Mouse (Mus musculus) spleen, adult 12 weeks (tissue): ENCODE measurements around the gene Lce3d.

Experiments used
- DNase-seq: peaks from one replicate; pipeline ENCODE4 v3.0.0; 2022; ENCODE audit warnings: low spot score

Lce3d gene

DNA sequence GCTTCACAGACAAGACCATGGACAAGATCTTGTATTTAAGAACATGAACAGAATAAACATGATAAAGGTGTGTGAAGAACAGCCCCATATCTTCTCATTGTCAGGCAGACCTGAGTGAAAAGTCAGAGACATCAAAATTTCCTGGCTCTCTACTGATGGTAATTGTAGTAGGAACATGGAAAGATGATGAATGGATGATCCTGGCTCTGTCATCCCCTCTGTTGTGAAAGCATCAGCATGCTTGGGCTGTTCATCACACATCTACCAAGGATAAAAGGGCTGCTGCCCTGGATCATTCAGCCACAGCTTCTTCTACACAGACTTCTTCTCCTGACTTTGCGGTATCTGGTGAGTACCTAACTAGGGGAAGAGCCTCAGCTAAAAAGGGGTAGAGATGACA, at the start of gene Lce3d:
TSS of gene Lce3d (plus strand) at position 301 of the 400 bp plus-strand sequence.
- no peak for DNase-seq

DNA sequence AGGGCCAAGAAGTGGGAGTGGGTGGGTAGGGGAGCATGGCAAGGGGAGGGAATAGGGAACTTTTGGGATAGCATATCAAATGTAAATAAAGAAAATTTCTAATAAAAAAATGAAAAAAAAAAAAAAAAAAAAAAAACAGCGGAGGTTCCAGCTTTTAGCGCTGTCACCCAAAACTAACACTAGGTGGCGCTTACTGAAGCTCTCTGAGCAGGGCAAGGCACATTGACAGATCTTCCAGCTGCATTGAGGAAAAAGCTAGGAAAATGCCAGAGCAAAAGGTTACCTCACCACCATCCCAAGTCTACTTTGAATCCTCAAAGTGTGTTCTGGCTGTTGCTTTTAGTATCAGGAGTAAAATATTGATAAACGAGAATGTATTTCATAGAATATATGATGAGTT, 49.6 kb upstream of the Lce3d start:
- no peak for DNase-seq

DNA sequence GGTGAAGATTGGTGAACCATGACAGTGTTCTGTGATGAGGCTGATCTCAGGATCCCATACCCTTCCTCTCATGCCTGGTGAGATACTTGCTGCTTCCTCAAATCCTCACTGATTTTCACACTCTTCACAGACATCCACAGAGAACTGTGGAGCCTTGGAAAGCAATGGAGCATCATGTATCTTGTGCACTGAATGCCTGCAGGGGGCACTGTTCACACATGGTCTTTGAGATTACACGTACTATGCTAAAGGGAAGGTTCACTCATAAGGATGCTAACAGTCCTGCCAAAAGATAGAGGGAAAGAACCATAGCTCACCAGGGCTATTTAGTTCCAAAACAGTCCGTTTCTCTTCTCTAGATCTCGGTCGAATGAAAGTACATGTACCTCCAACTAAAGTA, 36.8 kb upstream of the Lce3d start:
- no peak for DNase-seq

DNA sequence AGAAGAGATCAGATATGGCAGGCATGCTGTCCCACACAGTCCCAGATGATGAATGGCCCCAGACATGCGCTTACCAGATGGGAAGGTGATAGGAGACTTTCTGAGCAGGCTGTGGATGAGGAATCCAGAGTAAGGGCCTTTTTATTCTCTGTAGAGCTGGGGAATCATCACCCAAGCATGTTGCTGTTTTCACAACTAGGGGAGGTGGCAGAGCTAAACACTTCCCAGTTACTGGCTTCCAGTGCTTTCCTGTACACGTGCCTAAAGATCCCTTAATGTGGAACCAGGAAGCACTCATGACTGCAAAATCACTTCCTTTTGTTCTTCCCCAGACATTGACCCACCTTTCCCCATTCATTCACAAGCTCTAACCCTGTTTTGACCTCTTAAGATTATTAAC, 31.1 kb upstream of the Lce3d start, which contains the start of gene Lce3a:
TSS of gene Lce3a (minus strand) at position 101 of the 400 bp plus-strand sequence.
- no peak for DNase-seq

DNA sequence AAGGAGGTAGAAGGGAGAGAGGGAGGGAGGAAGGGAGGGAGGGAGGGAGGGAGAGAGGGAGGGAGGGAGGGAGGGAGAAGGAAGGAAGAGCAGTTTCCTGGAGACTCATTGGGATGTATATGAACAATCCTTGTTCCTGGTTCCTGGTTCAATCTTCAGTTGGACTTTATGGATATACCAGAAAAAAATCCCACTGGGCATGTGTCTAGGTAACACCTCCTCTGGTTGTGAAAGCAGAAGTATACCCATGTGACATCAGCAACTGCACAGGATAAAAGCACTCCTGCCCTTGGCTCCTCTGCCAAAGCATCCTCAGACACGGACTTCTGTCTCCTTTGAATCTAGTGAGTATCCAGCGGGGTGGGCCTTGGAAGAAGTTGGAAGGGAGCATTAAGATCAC, 24.5 kb upstream of the Lce3d start, which contains the start of gene Lce3b:
TSS of gene Lce3b (plus strand) at position 301 of the 400 bp plus-strand sequence.
- DNase-seq = no peak

DNA sequence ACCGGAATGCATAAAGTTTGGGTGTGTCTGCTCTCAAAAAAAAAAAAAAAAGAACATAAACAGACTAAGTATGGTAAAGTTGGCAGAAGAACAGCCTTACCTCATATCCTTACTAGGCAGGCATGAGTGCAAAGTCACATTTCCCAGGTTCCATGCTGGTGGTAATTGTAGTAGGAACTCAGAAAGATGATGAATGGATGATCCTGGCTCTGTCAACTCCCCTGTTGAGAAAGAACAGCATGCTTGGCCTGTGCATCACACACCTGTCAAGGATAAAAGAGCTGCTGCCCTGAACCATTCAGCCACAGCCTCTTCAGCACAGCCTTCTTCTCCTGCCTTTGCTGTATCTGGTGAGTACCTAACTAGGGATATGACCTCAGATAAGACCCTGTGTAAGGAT, 13.0 kb upstream of the Lce3d start, which contains the start of gene Lce3c:
TSS of gene Lce3c (plus strand) at position 301 of the 400 bp plus-strand sequence.
- no peak for DNase-seq

DNA sequence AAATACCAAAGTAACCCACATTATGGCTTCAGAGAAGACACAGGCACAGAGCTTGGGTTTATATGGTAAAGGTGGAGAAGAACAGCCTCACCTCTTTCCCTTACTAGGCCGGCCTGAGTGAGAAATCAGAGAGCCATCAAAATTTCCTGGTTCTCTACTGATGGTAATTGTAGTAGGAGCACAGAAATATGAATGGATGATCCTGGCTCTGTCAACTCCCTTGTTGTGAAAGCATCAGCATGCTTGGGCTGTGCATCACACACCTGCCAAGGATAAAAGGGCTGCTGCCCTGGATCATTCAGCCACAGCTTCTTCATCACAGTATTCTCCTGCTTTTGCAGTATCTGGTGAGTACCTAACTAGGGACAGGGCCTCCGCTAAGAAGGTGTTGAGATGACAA, 9.6 kb downstream of the Lce3d start, which contains the start of gene Lce3e:
TSS of gene Lce3e (plus strand) at position 301 of the 400 bp plus-strand sequence.
- DNase-seq = no peak

DNA sequence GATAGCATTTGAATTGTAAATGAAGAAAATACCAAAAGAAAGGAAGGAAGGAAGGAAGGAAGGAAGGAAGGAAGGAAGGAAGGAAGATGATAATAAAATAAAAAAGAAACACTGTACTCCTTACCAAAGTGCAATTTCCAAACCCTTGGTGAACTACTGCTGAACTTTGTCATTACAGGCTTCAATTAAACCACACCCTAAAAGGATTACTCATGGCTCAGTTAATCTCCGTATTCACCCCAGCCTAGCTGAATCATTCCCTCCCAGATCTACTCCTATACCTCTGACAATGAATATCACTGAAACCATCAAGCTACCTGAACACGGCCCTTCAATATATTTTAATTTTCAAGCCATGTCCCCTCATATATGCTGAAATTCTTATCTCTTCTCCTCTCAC, 21.3 kb downstream of the Lce3d start:
- no peak for DNase-seq

DNA sequence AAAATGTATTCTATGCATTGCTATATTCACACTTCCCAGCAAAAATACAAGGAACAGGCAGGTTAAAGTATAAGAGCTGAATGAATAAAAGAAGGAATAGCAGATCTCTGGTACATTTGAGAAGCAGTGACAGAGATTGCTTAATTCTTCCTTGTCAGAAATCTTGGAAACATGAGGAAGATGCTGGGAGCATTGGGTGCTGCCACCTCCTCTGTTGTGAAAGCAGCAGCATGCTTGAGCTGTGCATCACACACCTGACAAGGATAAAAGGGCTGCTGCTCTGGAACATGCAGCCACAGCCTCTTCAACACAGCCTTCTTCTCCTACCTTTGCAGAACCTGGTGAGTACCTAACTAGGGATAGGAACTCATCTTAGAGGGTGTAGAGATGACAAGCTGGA, 34.7 kb downstream of the Lce3d start, which contains the start of gene Lce3f:
TSS of gene Lce3f (plus strand) at position 301 of the 400 bp plus-strand sequence.
- no peak for DNase-seq

DNA sequence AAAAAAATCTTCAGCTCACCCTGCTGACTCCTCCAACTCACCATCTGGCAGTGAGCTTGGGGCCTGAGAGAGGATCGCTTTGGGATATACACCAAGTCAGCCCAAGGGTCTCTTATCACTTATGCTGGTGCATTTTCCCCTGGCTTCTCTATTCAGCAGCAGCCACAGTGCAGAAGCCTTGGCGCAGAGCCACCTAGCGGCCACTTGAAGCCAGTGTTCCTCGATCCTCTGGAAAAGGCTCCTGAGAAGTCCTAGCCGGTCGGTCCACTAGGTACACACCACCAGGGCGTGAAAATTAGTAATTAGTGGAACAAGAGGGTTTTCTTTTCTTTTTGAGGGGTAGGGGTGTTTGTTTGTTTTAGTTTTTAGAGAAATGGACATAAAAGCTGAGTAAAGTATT, 41.5 kb downstream of the Lce3d start:
- no peak for DNase-seq

DNA sequence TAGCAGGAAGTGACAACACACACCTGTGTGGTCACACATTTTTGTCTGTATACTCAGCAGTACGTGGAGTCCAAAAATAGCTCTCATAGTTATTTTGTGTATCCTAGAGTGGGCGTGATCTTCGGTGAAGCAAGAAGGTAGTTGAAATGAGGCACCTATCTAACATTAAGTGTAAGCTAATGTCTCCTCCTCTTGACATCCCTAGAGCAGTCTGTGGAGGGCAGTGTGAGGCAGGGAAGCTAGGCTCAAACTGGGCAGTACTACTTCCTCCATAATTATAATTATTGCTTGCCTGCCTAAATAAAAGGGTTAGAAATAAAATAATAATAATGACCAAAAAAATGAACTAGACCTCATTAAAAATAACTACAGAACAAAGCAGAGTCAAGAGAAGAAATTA, 43.4 kb downstream of the Lce3d start:
- DNase-seq = no peak

DNA sequence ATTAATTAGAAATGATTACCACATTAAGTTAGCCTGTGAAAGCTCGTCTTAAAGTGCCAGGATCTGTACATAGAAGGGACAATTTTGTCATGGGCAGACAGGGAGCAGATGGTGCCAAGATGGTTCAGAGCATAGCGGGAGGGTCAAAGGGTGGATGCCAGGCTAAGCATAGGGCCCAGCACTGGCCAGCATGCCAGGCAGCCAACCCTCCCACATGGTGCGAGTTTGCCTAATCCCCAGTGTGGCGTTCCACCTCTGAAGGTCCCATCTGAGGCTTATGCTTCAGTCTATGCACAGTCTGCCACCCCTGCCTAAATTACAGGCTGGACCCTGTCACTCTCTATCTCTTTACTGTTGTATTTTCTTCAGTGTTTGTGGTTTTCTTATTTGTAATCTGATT, 45.7 kb downstream of the Lce3d start:
- no peak for DNase-seq
